Mouse (Mus musculus) hindbrain, embryonic 15.5 days (tissue): ENCODE results near the gene Hoxd13. TPM values are rescaled to one million over a fixed set of nuclear protein-coding genes. Genes with fewer than 3 reads are reported as not detected.

Experiments
- ATAC-seq: fragments of 200-750 bp; cut with Nextera tagmentation; 2 replicates; pipeline ENCODE4 v1.8.0; 2017; ENCODE audit warnings: low read depth, moderate number of reproducible peaks, moderate TSS enrichment; ENCODE audit not compliant: low FRiP score
- H3K27ac ChIP-seq: fragments of 300-500 bp; sonication (generic); replicated peaks from 2 replicates; pipeline ENCODE4 v1.5.1; 2015; ENCODE audit warnings: mild to moderate bottlenecking, inconsistent platforms
- H3K27me3 ChIP-seq: fragments of 300-500 bp; sonication (generic); 2 replicates; pipeline ENCODE4 v1.6.1; 2015; ENCODE audit warnings: control low read depth, inconsistent platforms
- H3K36me3 ChIP-seq: fragments of 300-500 bp; sonication (generic); 2 replicates; pipeline ENCODE4 v1.6.1; 2015; ENCODE audit warnings: control low read depth, inconsistent platforms
- H3K4me1 ChIP-seq: fragments of 300-500 bp; sonication (generic); replicated peaks from 2 replicates; pipeline ENCODE4 v1.6.1; 2015; ENCODE audit warnings: control low read depth, inconsistent platforms
- H3K4me2 ChIP-seq: fragments of 300-500 bp; sonication (generic); 2 replicates; pipeline ENCODE4 v1.6.1; 2015; ENCODE audit warnings: moderate library complexity, mild to moderate bottlenecking, inconsistent platforms
- H3K4me3 ChIP-seq: fragments of 300-500 bp; sonication (generic); 2 replicates; pipeline ENCODE4 v1.5.1; 2015; ENCODE audit warnings: mild to moderate bottlenecking, inconsistent platforms
- H3K9ac ChIP-seq: fragments of 300-500 bp; sonication (generic); 2 replicates; pipeline ENCODE4 v1.6.1; 2015; ENCODE audit warnings: inconsistent platforms
- H3K9me3 ChIP-seq: fragments of 300-500 bp; sonication (generic); 2 replicates; pipeline ENCODE4 v1.6.1; 2016; ENCODE audit warnings: control low read depth, inconsistent platforms
- WGBS: fragments of 180-500 bp; shearing (Covaris S2); methylation state at CpG from one replicate; pipeline ENCODE4 v1.1.7; 2015; 5-methylcytosine and 5-hydroxymethylcytosine counted together
- polyA plus RNA-seq: library from polyadenylated mRNA; unstranded; fragments of >200 nt; fragmentation: Nextera tagmentation; extraction: Ambion mirVana; gene quantifications from 2 replicates; pipeline ENCODE4 v1.2.1, GENCODE M21; 2015

Hoxd13 gene
- polyA plus RNA-seq, 1 experiment from 2014 or later: not detected

- Histone ChIP-seq H3K27ac (no peak overlapping the region), H3K4me2 (no peak overlapping the region), H3K9me3 (no peaks in the 10 kb centered on the region), H3K9ac (no peak overlapping the region), H3K4me1 (peaks cover 12% of the 10 kb centered on the region), H3K4me3 (no peak overlapping the region), H3K36me3 (no peaks in the 10 kb centered on the region), H3K27me3 (peaks cover 92% of the 10 kb centered on the region)
- ATAC-seq: no peak
- WGBS: 5% methylated on average over 17 of the region's 17 CpGs
Measured at GRCm38 (mm10) chr2:74686301-74686987, 18.3 kb downstream of the Hoxd13 start.

- WGBS: under 1% methylated on average over 27 of the region's 27 CpGs
- Histone ChIP-seq H3K4me3 (no peak overlapping the region), H3K27ac (no peak overlapping the region), H3K36me3 (no peaks in the 10 kb centered on the region), H3K9me3 (no peaks in the 10 kb centered on the region), H3K4me2 (no peak overlapping the region), H3K4me1 (peaks cover 7% of the 10 kb centered on the region), H3K9ac (no peak overlapping the region), H3K27me3 (peaks cover 92% of the 10 kb centered on the region)
- ATAC-seq: no peak
Measured at GRCm38 (mm10) chr2:74686988-74687697, 19.0 kb downstream of the Hoxd13 start.

- Histone ChIP-seq H3K4me2 (no peak overlapping the region), H3K9ac (no peak overlapping the region)
Measured at GRCm38 (mm10) chr2:74687698-74688555, 19.8 kb downstream of the Hoxd13 start.

GRCm38 (mm10) chr2:74688795-74689573 lies 20.9 kb downstream of the Hoxd13 start:
- Histone ChIP-seq H3K4me2 (no peak overlapping the region), H3K27me3 (peaks cover 93% of the 10 kb centered on the region), H3K36me3 (no peaks in the 10 kb centered on the region), H3K9me3 (no peaks in the 10 kb centered on the region), H3K9ac (no peak overlapping the region), H3K4me1 (no peaks in the 10 kb centered on the region), H3K4me3 (no peak overlapping the region), H3K27ac (no peak overlapping the region)
- ATAC-seq: no peak
- WGBS: 4% methylated on average over 12 of the region's 12 CpGs

More at GRCm38 (mm10) chr2:74687698-74688555, 19.8 kb downstream of the Hoxd13 start:
- WGBS: 1% methylated on average over 31 of the region's 31 CpGs
- no peaks in the 10 kb centered on the region for H3K9me3 ChIP-seq
- no peak for ATAC-seq
- H3K4me1 ChIP-seq: no peaks in the 10 kb centered on the region
- H3K36me3 ChIP-seq: no peaks in the 10 kb centered on the region
- H3K4me3 ChIP-seq: no peak overlapping the region
- no peak overlapping the region for H3K27ac ChIP-seq
- H3K27me3 ChIP-seq: peaks cover 93% of the 10 kb centered on the region

- no peak for ATAC-seq
- H3K36me3 ChIP-seq: no peaks in the 10 kb centered on the region
- under 1% methylated on average over 24 of the region's 24 CpGs for WGBS
- no peaks in the 10 kb centered on the region for H3K9me3 ChIP-seq
- no peaks in the 10 kb centered on the region for H3K4me1 ChIP-seq
- H3K4me3 ChIP-seq: no peak overlapping the region
- H3K27ac ChIP-seq: no peak overlapping the region
- no peak overlapping the region for H3K4me2 ChIP-seq
- H3K9ac ChIP-seq: no peak overlapping the region
- H3K27me3 ChIP-seq: peaks cover 93% of the 10 kb centered on the region
Measured at GRCm38 (mm10) chr2:74689574-74690337, 21.6 kb downstream of the Hoxd13 start.

GRCm38 (mm10) chr2:74690338-74690716 lies 22.2 kb downstream of the Hoxd13 start:
- Histone ChIP-seq H3K4me3 (no peak overlapping the region), H3K9ac (no peak overlapping the region), H3K36me3 (no peaks in the 10 kb centered on the region), H3K4me2 (no peak overlapping the region), H3K4me1 (no peaks in the 10 kb centered on the region), H3K27ac (no peak overlapping the region), H3K9me3 (no peaks in the 10 kb centered on the region), H3K27me3 (peaks cover 93% of the 10 kb centered on the region)
- no peak for ATAC-seq
- 7% methylated on average over 8 of the region's 8 CpGs for WGBS

GRCm38 (mm10) chr2:74691022-74691951 lies 23.2 kb downstream of the Hoxd13 start, which contains the start of gene Hoxd10:
TSS of gene Hoxd10 (plus strand) at chr2:74691924.
- Histone ChIP-seq H3K9me3 (no peaks in the 10 kb centered on the region), H3K27ac (no peak within 1 kb of the TSS), H3K27me3 (peaks cover 95% of the 10 kb centered on the region), H3K4me1 (no peaks in the 10 kb centered on the region), H3K9ac (no peak within 1 kb of the TSS), H3K4me2 (peak within 1 kb of the TSS; percentile 17; the same call in 1 of the 2 replicates), H3K4me3 (no peak within 1 kb of the TSS), H3K36me3 (no peaks in the 10 kb centered on the region)
- under 1% methylated on average over 56 of the region's 56 CpGs for WGBS
- ATAC-seq: no peak

- Histone ChIP-seq H3K36me3 (no peaks in the 10 kb centered on the region), H3K4me2 (no peak overlapping the region), H3K4me1 (no peaks in the 10 kb centered on the region), H3K27me3 (peaks cover 94% of the 10 kb centered on the region), H3K9ac (no peak overlapping the region), H3K4me3 (no peak overlapping the region), H3K9me3 (no peaks in the 10 kb centered on the region), H3K27ac (no peak overlapping the region)
- no peak for ATAC-seq
- WGBS: 4% methylated on average over 35 of the region's 35 CpGs
Measured at GRCm38 (mm10) chr2:74691995-74692807, 24.1 kb downstream of the Hoxd13 start.

- peaks cover 6% of the 10 kb centered on the region for H3K4me1 ChIP-seq
- no peak overlapping the region for H3K9ac ChIP-seq
- no peaks in the 10 kb centered on the region for H3K9me3 ChIP-seq
- H3K4me3 ChIP-seq: no peak overlapping the region
- H3K4me2 ChIP-seq: no peak overlapping the region
- H3K27me3 ChIP-seq: peaks cover 91% of the 10 kb centered on the region
- H3K27ac ChIP-seq: no peak overlapping the region
- WGBS: 2% methylated on average over 20 of the region's 20 CpGs
- H3K36me3 ChIP-seq: no peaks in the 10 kb centered on the region
- no peak for ATAC-seq
Measured at GRCm38 (mm10) chr2:74692808-74693431, 24.8 kb downstream of the Hoxd13 start.
